Mouse (Mus musculus) cerebellum, adult 2 months (tissue): ENCODE results near the gene Proser2. TPM values are rescaled to one million over a fixed set of nuclear protein-coding genes. Genes with fewer than 3 reads are reported as not detected.
A peak's percentile ranks its signal among the peaks of the same experiment; 100 is the strongest.

Experiments
- DNase-seq, 2 experiments: peaks; one replicate each; pipeline ENCODE4 v3.0.0; 2021
- H3K27ac ChIP-seq: fragments of 200-500 bp; 2 replicates; pipeline ENCODE4 v1.5.1; 2012; ENCODE audit warnings: low read length, control low read depth, inconsistent platforms; ENCODE audit not compliant: insufficient read depth
- H3K27me3 ChIP-seq: fragments of 200-500 bp; 2 replicates; pipeline ENCODE4 v1.6.1; 2012; ENCODE audit warnings: inconsistent platforms, mild to moderate bottlenecking, low read length, moderate library complexity; ENCODE audit not compliant: control insufficient read depth, insufficient read depth
- H3K4me1 ChIP-seq: fragments of 200-500 bp; 2 replicates; pipeline ENCODE4 v1.6.1; 2011; ENCODE audit warnings: low read length; ENCODE audit not compliant: control insufficient read depth, insufficient read depth
- H3K4me3 ChIP-seq: fragments of 200-500 bp; replicated peaks from 2 replicates; pipeline ENCODE3; 2011; ENCODE audit warnings: mild to moderate bottlenecking, low read depth, low read length, control low read depth; ENCODE audit not compliant: insufficient read depth
- CTCF ChIP-seq: fragments of 200-500 bp; IDR thresholded peaks from 2 replicates; pipeline ENCODE4 v1.5.1; 2011; ENCODE audit warnings: low read depth, mild to moderate bottlenecking, control low read depth, low read length, moderate library complexity, borderline replicate concordance; ENCODE audit not compliant: insufficient read depth
- POLR2A ChIP-seq: fragments of 200-500 bp; IDR thresholded peaks from 2 replicates; pipeline ENCODE4 v1.6.1; 2011; ENCODE audit warnings: low read length, control low read depth, borderline replicate concordance; ENCODE audit not compliant: insufficient read depth
- WGBS: fragments of 180-500 bp; shearing (Covaris S2); methylation state at CpG from one replicate; pipeline ENCODE4 v1.1.7; 2018; 5-methylcytosine and 5-hydroxymethylcytosine counted together
- polyA plus RNA-seq: library from polyadenylated mRNA; depleted of rRNA; stranded (reverse); fragments of >200 nt; gene quantifications from 2 replicates; pipeline ENCODE4 v1.2.3, GENCODE M21; 2012

The Proser2 gene
- polyA plus RNA-seq, 1 experiment = 7.7 TPM

DNA sequence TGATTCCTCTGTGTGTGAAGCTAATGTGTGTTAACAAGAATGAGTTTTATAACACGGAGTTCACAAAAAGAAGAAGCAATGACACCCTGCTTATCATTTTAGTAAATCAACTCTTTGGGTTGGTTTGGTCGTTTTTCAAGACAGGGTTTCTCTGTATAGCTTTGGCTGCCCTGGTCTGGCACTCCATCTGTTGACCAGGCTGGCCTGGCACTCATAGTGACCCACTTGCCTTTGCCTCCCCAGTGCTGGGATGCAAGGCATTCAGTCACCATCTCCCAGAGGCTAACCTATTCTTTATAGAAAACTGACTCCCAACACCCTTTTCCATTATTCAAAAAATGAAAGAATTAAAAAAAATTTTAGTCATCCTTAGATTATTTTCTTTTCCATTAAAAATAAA, 8.9 kb downstream of the Proser2 start:
- peak; percentile 62 to 82 for DNase-seq
- peaks cover 12% of the 10 kb centered on the region for H3K4me1 ChIP-seq
- WGBS = 29% methylated on average over 2 of the region's 2 CpGs
- no peaks in the 10 kb centered on the region for H3K27me3 ChIP-seq
- no peak overlapping the region for H3K27ac ChIP-seq
- no peak overlapping the region for H3K4me3 ChIP-seq
- no peak for TF ChIP-seq POLR2A
- peak; percentile 20; the same call in 1 of the 2 replicates for TF ChIP-seq CTCF

DNA sequence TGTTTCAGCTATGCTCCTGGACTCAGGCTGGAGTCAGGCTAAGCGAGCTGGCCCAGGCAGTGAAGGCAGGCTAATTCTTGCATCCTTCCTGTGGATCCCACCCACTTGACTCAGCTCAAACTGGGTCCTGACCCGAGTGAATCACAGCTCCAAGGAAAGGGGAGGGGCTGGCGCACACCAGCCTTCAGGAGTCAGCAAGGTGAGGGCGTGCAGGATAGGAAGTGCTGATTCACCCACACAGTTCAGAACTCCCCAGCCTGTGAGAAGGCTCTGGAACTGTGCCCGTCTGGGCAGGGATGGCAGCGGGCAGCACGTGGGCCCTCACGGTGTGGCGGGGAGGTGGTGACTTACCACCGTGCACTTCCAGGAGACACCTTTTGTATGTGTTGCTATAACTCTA, 11.8 kb downstream of the Proser2 start:
- no peak for TF ChIP-seq POLR2A
- TF ChIP-seq CTCF = no peak
- WGBS = 47% methylated on average over 10 of the region's 10 CpGs
- DNase-seq = peak; percentile 47 to 59

DNA sequence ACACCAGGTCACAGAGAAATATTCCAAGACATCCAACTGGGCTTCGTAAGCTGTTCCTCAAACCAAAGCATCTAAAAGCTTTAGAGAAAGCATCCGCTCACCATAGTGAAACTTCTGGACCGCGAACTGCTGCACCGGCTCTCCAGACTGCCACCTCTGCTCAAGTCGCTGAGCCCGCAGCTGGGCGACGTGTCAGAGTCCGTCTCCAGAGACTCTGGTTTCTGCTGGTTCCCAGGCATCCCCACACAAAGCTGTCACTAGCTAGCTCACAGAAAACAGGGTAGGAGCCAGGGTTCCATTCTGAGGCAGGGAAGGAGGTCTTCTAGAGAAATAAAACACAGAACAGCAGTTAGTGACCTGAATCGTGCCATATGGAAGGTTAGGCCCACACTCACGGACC, 16.2 kb downstream of the Proser2 start:
- no peak overlapping the region for H3K4me3 ChIP-seq
- no peak overlapping the region for H3K27ac ChIP-seq
- DNase-seq = no peak
- TF ChIP-seq CTCF = no peak
- TF ChIP-seq POLR2A = no peak
- 68% methylated on average over 12 of the region's 12 CpGs for WGBS
- H3K27me3 ChIP-seq = no peaks in the 10 kb centered on the region
- peaks cover 8% of the 10 kb centered on the region; the same call in 1 of the 2 replicates for H3K4me1 ChIP-seq

More for the DNA sequence above, 11.8 kb downstream of the Proser2 start:
- H3K4me1 ChIP-seq = peaks cover 12% of the 10 kb centered on the region
- no peaks in the 10 kb centered on the region for H3K27me3 ChIP-seq
- H3K4me3 ChIP-seq = no peak overlapping the region
- H3K27ac ChIP-seq = no peak overlapping the region

DNA sequence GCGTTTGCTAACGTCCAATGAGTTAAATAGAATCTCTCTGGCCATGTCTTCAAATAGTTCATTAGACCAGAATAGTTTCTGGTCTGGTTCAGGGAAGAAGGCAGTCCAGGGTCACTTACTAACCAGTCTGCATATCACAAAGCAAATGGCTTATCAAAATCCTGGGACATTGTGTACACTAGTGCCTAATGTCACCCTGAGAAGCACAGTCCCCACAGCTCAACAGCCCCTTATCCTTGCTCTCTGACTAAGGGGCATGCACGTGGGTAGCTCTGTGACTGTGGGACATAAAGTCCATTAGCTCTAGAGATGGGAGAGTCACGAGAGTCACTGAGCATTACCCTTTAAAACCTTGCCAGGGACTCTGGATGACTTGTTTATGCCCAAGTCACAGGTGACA, 17.4 kb downstream of the Proser2 start:
- H3K4me1 ChIP-seq = no peaks in the 10 kb centered on the region
- 82% methylated on average over 4 of the region's 4 CpGs for WGBS
- no peak overlapping the region for H3K4me3 ChIP-seq
- no peaks in the 10 kb centered on the region for H3K27me3 ChIP-seq
- no peak for DNase-seq
- TF ChIP-seq CTCF (no peak), POLR2A (no peak)
- no peak overlapping the region for H3K27ac ChIP-seq

DNA sequence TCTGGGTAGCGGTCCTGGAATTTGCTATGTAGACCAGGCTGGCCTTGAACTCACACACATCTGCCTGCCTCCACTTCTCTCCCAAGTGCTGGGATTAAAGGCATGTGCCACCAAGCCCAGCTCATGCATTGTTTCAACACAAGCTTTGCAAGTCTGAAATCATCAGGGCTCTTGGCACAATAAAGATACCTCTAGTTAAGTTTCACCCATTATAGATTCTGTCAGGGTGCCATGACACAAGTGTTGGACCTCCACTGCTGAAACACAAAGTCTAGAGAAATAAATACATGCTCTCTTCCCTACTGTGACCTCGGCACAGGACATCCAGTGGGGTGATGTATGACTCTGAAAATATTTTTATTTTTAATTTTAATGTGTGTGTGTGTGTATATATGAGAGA, 24.6 kb downstream of the Proser2 start:
- TF ChIP-seq POLR2A (no peak), CTCF (no peak)
- DNase-seq = no peak

DNA sequence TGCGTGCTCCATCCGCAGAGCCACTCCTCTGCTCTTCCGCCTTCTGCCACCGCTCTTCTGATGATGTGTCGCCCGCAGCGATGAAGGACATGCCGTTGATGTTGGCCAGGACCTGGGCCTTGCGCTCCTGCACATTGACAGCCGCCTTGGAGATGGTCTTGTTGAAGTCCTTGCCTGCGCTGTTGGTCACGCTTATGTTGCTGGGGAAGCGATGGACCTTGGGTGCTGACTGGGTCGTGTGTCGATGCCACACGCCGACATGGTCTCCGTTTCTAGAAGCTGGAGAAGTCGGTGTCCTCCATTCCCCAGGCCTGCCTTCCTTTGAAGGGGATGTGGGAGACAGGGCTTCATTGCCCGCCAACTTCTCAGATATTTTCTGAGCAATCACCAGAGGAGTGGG, 29.3 kb downstream of the Proser2 start:
- Histone ChIP-seq H3K27ac (no peak overlapping the region), H3K4me1 (peaks cover 3% of the 10 kb centered on the region; the same call in 1 of the 2 replicates), H3K27me3 (no peaks in the 10 kb centered on the region), H3K4me3 (peak overlapping the region; percentile 39)
- no peak for DNase-seq
- TF ChIP-seq CTCF = no peak
- TF ChIP-seq POLR2A = no peak
- WGBS = 37% methylated on average over 20 of the region's 20 CpGs

More for the DNA sequence above, 24.6 kb downstream of the Proser2 start:
- Histone ChIP-seq H3K4me3 (no peak overlapping the region), H3K27me3 (no peaks in the 10 kb centered on the region), H3K4me1 (peaks cover 3% of the 10 kb centered on the region; the same call in 1 of the 2 replicates), H3K27ac (no peak overlapping the region)
- WGBS = 93% methylated on average over 2 of the region's 2 CpGs

DNA sequence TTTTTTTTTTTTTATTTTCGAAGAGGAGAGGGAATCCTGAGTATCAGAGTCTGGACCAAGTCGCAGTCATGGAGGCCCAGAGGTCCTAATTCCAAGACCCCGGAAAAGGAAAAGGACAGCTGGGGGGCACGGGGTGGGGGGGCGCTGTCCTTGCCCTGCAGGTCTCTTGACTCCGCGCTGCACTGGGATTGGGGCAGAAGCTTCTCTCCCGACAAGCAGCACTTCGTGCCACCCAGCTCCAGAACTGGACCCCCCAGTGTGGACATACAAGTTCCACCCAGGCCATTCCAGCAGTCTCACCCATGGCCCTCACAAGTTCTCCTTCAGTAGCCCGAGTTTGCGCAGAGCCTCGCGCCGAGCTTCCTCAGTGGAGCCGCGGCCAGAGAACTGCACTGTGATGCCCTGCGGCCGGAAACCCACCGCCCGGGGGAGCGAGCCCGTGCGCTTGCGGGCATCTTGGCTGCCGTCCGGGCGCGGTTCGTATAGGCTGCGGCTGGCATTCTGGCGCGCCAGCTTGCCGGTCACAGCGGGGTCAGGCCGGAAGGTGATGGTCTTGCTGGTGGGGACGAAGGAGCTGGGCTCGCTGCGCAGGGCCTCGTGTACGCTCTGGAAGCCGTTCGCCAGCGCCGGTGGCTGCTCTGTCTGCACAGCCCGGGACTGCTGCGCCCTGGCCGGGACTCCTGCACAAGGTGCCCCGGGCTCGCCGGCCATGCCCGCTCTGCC, 29.8 kb downstream of the Proser2 start:
- DNase-seq = peak; percentile 18 to 27
- TF ChIP-seq CTCF = no peak
- TF ChIP-seq POLR2A = no peak
- Histone ChIP-seq H3K27ac (no peak overlapping the region), H3K4me3 (peak overlapping the region; percentile 39), H3K4me1 (peaks cover 3% of the 10 kb centered on the region; the same call in 1 of the 2 replicates), H3K27me3 (no peaks in the 10 kb centered on the region)
- WGBS = 10% methylated on average over 51 of the region's 51 CpGs

DNA sequence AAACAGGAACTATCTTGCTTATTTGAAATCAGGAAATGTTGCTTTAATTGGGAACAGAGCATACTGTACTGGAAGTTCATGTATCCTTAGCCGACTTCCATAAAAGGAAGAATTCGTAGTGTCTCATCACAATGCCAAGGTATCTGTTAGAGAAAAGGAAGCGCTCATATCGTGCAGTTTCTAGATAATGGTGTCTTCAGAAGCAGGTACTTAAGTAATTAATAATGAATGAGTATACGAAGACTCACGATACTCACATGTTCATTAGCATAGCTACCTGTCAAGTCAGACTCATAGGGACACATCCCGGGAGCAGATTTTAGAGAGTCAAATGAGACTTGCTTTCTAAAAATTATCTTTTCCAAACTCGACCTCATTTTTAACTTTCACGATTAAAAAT, 30.6 kb downstream of the Proser2 start:
- peaks cover 3% of the 10 kb centered on the region; the same call in 1 of the 2 replicates for H3K4me1 ChIP-seq
- WGBS = 92% methylated on average over 9 of the region's 9 CpGs
- H3K27me3 ChIP-seq = no peaks in the 10 kb centered on the region
- TF ChIP-seq CTCF (no peak), POLR2A (no peak)
- H3K27ac ChIP-seq = no peak overlapping the region
- no peak overlapping the region for H3K4me3 ChIP-seq
- DNase-seq = no peak
